Mouse (Mus musculus) brain, embryonic 14.5 days (tissue): Measurements from ENCODE around the gene Slit2.

Experiments
- CTCF ChIP-seq: fragments of 200-500 bp; IDR thresholded peaks from 2 replicates; pipeline ENCODE4 v1.5.1; 2012; ENCODE audit warnings: inconsistent platforms, mild to moderate bottlenecking, moderate library complexity, borderline replicate concordance; ENCODE audit not compliant: insufficient read depth, insufficient read length; ENCODE audit errors: extremely low read depth
- POLR2A ChIP-seq: fragments of 200-500 bp; IDR thresholded peaks from 2 replicates; pipeline ENCODE4 v1.6.1; 2012; ENCODE audit warnings: mild to moderate bottlenecking, inconsistent platforms, borderline replicate concordance; ENCODE audit not compliant: poor library complexity, insufficient read depth, insufficient read length, severe bottlenecking; ENCODE audit errors: extremely low read depth

DNA sequence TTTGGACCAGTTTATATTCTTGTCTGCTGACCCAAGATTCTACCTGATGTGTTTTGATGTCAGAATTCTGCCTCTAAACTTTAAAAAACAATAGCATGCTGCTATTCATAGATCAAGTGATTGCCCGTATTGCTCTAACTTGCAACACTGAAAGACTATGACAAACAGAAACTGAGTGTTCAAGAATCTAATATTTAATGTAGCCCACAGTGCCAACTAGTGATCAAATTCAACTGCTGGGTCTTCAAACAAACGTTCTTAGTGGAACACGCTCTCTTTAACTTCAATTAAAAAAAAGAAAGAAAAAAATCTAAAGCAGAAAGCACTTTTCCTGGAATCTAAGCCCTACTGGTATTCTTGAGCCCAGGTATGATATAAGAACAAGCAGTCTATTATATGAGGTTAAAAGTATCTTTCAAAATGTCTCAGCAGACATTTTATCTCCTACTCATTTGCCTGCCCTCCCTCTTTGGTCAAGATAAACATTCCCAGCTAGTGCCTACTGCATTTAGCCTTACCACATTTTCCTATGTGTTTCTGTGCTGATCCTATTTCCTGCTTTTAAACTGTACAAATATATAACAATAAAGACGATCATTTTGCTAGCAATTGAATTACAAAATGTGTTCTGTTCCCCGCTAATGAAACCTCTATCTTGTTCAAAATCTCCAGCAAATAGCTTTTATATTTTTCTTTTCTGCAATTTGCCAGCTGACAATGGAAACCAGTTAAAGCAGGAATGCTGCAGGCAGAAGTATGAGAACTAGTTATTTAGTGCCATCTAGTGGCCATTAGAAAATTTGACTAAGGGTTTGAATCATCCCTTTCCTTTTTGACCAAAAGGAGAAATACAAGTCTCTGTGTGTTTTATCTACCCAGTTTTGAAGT lies 362.4 kb downstream of the Slit2 start:
- TF ChIP-seq POLR2A = no peak
- TF ChIP-seq CTCF = peak; percentile 19; the same call in 1 of the 2 replicates
